Mouse (Mus musculus): Measurements from ENCODE around the gene Mrpl38. TPM values are rescaled to one million over a fixed set of nuclear protein-coding genes. Genes with fewer than 3 reads are reported as not detected.
A peak's percentile ranks its signal among the peaks of the same experiment; 100 is the strongest.
"Not testable (repeated sequence)": the region's sequence is repeated elsewhere in the genome, so short reads cannot be mapped to it uniquely, and the experiment has no call there.

Mrpl38 gene
- total RNA-seq, 4 experiments from 2014 or later: 97.5 to 112 (median 107) TPM

DNA sequence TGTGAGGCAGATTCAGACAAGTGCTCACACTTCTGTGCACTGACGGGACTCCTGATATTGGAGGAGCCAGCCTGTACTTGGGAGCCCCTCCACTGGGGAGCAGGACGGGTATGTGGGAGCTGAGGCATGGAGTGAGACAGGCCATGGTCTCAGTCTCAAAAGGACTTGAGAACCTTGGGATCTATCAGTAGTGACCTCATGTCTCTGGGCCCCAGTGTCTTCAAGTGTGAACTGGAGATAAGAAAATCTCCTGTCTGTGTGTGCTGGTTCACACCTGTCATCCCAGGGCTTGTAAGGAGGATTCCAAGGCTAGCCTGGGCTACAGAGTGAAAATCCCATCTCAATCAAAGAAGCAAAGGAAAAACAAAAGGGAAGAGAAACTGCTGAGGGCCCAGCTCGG is 4.8 kb upstream of the Mrpl38 start:
- DNase-seq: no peak

DNA sequence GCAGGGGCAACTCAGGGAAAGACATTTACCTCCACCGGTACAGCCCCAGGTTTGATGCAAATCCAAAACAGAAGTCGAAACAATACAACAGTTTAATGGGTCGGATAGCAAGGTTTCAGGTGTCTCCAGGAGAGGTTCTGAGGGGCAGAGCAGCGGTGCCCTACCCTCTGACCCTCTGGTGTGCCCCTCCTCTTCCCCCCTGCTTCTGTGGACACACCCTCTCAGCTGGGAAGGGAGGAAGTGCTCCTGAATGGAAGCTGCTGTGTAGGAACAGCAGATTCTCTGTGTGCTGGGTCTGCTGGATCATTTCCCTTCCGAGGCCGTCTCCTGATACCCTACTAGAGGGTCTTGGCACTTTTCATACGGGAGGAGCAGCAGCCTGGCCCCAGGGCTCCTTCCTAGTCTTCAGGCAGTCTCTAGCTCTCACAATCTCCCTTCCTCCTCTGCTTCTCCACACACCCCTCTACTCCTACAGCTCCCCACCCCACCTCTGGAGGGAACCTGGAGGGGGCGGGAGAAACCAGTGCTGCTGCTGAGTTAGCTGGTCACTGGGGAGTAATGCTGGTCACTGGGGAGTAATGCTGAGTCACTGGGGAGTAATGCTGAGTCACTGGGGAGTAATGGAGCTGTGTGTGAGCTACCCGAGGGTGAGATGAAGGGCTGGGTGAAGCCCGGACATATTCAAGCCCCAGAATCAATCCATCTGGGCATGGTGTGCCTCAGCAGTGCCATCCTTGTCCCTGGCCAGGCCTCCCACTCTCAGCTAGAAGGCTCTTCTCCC is 3.7 kb upstream of the Mrpl38 start:
- DNase-seq: no peak

DNA sequence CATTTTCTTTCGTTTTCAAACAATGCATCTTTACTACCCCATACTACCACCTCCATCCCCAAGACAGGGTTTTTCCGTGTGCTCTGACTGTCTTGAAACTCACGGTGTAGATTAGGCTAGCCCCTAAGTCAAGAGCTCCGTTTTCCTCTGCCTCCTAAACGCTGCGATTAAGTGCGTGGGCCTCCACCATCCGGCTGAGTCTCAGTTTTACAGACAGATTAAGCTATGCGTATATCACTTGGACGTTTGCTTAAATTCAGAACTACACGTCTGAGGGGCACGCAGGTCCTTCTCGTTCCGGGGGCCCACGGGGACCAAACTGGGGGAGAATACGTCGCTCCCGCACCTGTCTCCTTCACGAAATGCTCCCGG is 586 bp downstream of the Mrpl38 start:
- DNase-seq: no peak

DNA sequence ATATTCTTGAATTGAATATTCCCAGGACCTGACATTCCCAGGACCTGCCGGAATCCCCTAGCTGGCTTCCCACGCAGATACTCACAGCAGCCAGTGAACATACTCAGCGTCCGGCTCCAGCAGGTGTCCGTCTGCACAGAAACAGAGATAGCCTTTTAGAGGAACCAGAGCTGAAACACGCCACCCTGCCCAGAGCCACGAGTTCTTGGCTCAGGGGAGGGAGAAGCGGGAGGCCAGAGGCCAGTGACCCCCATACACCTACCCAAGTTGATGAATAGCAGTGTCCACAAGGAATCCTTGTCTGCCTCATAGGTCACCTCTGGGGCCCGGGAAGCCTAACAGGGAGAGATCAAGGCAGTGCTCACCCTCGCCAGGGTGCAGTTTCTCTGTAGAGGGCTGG is 4.5 kb downstream of the Mrpl38 start:
- no peak for DNase-seq

DNA sequence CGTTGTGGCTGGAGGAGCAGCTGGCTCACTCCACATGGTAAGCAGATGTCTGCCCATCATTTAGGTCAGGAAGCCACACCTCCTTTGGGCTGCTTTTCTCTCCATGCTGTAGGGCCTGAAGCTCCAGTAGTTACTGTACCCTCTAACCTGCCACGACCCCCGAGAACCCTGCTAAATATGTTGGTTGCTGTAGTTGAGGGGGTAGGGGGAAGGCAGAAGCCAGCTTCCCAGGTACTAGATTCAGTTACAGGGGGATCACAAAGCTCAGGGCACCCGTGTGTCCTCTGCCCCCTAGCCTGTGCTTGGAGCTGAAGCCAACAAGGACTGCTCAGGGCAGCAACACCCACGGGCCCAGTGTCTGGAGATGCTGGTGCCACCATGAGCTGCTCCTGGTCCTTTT is 5.2 kb downstream of the Mrpl38 start:
- no peak for DNase-seq

DNA sequence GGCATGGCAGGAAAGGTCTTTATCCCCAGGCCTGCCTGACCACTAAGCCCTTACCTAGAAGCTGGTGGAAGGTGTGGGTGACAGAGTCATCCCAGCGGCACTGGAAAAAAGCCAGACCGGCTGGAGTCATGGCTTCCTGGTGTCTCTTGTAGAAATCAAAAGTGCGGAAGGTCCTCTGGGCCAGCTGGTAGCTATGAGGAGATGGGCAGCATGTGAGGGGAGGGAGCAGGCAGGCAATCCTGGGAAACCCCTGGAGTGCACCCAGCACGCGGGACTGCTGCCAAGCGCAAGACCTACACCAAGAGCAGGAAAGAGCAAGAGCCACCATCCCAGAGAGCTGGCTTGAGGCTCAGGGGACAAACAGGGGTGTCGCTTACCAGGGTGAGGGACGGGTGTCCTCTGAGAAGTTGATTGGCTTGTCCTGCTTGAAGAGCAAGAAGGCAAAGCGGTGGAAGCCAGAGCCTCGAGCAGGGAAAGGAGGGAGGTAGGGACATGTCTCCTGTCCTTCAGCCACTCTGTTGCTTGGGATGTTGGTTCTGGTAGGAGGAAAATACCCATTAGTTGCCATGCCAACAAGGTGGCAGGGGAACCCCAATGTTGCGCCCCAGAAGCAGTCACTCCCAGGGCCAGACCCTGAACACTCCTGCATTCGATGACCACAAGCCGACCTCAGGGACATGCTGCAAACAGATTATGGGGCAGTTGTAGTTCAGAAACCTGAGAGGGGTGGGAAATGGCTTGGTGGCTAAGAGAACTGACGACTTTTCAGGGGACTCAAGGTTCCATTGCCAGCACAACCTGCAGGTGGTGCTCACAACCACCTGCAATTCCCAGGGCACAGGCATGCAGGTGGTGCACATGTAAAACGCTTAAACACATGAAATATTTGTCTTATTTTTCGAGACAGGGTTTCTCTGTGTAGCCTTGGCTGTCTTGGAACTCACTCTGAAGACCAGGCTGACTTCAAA is 6.0 kb downstream of the Mrpl38 start:
- DNase-seq: no peak

DNA sequence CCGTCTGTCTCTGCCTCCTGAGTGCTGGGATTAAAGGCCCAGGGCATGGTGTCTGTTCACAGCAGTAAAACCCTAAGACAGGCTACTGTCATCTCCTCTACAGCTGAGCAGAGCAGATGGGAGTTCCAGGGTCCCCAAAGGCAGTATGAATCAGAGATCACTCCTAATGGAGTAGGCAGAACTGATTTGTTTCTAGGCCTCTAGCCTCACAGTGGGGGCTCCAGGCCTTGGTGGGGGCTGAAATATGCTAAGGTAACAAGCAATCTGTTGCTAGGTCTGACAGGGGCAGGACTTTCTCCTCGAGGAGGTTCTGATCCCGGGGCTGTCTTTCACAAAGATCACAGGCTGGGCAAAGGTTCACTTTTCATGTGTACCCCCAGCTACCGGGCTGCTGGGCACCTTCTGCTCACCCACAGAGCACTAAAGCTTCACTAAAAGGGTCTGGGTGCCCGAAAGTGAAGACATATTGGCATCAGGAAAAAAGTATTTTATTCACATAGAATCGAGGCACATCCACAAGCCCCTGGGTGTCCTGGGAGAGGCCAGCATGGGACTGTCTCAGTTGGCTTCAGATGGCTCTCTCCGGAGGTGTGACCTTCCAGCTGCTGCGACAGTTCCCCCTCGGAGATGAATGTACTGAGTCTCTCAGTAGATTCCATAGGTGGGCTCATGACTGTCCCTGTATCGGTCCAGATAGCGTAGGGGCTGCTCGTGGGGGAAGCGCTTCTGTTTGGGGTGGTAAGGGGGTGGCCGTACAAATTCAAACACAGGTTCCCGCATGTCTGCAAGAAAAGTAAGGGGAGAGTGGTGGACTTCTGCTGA is 7.1 kb downstream of the Mrpl38 start:
- no peak for DNase-seq

DNA sequence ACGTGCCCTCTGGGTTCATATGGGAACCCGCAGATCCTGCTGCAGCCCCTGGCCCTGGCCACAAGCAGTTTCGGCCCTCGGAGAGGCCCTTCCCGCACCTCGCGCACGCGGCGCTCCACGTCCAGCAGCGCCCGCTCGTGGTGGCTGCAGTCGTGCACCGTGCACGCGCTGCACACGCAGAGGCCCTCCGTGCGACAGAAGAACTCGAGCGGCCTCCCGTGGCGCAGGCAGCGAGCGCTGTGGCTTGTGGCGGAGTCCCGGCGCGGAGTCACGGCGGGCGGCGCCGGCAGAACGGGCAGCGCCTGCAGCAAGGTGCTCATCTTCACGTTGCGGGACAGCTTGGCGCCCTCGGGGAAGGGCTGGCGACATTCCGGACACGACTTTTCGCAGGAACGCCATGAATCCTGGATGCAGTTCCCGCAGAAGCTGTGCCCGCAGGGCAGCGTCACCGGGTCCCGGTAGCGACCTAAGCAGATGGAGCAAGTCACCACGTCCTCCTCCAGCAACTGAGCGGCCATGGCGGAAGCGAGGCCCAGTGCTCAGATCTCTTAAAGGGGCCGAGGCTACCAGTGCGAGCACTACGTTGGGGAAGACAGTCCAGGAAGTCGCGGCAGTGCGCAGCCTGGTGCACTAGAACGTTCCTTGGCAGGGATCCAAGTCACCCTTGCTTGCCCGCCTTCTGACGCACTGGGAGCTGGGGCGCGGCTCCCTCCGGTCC is 8.0 kb downstream of the Mrpl38 start, which contains the start of gene Trim65:
Trim65 (minus strand) TSS at position 641 of the 718 bp plus-strand sequence.
- peak; percentile 89 for DNase-seq

DNA sequence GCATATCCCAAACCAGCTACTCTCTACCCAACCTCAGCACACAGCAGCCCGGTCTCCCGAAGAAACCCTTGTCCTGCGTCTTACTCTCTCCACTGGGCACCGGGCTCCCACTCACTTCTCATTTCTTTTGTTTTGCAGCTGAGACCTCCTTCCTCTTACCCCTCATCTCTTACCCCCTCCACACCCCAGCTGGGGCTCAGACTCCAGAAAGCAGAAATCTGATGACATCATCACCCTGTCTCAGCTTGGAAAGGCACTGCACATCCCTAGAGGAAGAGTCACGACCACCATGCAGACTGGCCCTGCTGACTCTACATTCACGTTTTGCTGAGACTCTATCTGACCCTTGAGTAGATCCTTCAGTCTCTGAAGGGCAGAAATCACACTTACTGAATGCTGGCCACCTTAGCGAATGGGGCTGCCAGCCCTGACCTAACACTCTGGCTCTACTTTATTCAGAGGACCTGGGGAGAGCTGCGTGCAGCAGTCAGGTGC is 8.6 kb downstream of the Mrpl38 start:
- DNase-seq: no peak

DNA sequence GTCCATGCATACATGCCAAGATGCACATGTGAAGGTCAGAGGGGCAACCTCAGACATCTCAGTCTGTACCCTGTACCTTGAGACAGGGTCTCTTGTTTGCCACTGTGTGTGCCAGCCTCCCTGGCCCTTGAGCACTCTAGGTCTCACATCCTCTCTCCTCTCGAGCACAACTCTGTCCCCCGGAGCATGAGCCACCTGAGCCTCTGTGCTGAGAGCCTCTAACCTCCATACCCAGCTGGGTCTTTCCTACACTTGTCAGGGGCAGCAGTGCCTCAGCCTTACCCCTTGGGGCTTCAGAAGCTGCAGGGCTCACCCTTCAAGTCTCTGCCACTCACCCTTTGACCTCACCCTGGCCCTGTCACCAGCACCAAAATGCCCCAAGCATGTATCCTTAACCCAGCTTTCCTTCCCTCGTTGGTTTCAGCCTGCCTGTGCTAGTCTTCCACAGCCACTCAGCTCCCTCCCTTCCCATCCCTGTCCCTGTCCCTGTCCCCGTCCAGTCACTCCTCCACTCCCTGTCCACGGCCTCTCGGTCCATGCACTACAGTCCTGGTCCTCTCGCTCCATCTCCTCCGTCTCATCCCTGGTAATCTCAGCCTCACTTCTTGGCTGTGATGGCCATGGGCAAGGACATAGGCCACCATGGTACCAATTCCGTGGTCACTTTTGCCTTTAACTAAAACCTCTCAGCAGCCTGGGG is 9.4 kb downstream of the Mrpl38 start:
- no peak for DNase-seq

DNA sequence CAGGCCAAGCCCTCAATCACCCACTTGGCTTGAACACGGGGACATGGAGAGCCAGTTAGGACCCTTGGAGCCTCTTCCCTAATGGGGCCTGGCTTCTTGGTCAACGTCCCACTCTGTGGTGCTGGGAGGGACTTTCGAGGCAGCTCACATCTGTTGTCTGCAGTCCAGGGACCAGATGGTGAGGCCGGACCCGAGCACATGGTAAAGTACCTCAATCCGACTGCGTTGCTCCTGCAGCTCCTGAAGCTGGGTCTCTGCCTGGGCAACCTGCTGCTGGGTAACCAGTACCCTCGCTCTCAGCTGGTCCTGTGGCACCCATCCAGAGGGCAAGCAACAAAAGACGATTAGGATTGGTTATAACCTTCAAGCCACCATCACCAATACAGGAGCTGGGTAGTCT is 10.7 kb downstream of the Mrpl38 start:
- no peak for DNase-seq

DNA sequence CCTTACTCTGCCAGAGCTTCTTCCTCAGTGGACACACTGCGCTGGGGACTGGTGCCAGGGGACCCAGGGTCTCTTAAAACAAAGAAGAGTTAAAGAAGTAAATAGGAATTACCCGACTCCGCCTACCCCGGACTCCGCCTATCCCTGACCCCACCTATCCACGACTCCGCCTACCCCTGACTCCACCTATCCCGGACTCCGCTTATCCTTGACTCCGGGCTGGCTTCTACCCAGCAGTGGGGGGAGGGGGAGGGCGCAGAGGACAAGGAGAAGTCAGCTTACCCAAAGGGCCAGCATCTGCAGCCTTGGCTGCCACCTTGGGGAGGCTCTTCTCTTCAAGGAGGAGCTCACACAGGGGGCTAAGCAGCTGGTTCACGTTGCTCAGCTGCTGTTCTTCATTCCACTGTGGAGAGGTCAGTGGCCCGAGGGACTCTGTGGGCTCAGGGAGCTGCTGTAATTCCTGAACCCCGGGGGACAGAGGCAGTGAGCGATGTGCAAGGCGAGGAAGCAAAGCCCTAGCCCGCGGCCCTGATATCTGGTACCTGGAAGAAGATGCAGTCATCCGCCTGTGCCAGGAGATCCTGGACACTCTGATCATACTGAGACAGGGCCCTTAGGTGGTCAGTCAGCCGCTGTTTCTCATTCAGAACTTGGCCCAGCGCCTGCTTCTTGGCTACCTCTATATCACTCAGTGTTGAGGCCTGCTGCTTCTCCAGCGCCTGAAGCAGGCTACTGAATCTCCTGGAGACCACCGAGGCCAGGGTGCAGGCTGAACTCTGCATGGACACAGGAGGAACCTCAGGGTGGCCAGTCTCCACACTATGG is 11.3 kb downstream of the Mrpl38 start, which contains the start of gene Trim47:
Trim47 (minus strand) TSS at position 55 of the 825 bp plus-strand sequence.
- peak; percentile 86 for DNase-seq

DNA sequence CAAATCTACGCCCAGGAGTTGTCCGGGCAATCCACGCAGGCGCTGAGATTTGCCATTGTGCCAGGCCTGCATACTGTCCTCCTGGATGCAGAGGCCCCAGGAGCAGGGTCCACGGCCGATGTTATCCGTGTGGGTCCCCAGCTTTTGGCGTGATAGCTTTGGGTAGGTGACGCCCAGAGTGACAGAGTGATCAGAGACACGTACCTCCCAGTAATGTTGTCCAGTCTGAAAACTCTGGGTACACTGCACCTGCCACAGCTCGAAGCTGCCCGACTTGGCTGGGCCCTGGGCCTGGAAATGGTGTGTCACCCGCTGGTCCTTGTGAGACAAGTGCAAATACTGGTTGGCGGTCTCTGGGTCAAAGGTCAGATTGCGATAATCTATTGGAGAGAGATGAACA is 12.4 kb downstream of the Mrpl38 start:
- no peak for DNase-seq

DNA sequence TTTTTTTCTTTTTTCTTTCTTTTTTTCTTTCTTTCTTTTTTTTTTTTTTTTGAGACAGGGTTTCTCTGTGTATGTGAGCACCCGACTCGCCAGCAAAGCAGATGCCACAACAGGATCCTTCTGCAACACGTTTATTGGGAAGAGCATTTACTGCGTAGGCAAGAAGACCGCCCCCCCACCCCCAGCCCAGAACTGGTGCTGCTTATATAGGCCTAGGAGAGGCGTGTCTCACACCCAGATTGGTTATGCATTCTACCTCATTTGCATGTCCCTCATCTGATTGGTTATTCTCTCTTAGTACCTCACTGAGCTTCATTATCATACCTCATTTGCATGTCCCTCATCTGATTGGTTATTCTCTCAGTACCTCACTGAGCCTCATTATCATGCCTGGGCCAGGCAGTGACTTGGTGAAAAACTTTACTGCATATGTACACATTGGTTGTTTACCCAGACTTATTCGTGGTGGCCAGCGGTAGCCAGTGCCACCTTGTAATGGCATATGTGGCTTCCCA is 16.9 kb downstream of the Mrpl38 start:
- DNase-seq: not testable (repeated sequence)

DNA sequence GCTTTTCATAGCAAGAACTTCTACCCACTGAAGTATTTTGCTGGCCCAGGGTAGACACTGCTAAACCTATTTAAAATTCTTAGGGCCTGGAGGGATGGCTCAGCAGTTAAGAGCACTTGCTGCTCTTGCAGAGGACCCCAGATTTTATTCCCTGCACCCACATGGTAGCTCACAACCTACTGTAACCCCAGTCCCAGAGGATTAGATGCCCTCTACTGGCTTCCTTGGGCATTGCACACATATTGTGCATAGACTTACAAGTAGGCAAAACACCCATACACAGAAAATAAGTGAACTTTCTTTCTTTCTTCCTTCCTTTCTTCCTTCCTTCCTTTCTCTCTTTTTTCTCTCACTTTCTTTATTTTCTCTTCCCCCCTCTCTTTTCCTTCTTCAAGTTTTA is 20.8 kb downstream of the Mrpl38 start:
- no peak for DNase-seq

DNA sequence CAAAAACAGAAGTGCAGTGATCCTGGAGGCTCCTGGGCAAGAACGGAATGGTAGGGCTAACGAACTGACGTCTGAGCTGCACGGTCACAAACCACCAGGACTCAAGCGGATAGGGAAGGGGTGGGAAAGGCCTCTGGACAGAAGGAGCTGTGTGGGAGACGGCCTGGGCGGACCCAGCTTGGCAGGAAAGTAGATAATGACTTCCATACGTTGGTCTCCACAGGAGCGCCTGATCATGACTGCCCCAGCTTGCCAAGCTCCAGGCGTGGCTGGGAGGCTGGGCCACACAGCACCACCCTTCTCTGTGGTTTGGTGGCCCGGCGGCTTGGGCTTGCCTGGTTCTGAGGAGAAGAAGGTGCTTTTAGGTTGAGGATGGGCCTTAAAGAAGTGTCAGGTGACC is 21.4 kb downstream of the Mrpl38 start:
- no peak for DNase-seq

DNA sequence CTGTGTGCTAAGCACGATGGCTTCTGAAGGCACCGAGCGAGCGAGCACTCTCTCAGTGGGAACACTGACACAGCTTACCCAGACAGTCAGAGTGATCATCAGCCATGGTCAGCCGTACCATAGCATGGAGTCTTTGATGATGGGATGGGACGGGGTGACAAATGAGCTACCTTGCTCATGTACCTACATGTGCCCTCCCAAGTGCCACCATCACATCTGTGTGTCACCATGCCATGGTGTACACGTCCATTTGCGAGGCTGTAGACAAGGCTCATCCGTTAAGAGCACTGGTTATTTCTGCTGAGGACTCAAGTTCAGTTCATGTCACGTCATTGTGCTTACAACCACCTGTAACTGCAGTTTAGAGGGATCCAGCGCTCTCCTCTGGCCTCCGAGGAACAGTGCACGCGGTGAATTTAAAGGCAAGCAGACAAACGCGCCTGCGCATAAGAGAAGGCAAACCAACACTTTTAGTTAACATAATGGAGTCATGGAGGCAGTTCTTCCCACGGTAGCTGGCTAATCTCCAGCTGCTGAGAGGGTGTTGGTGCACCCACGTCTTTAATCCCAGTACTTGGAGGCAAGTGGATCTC is 27.0 kb downstream of the Mrpl38 start:
- no peak for DNase-seq

DNA sequence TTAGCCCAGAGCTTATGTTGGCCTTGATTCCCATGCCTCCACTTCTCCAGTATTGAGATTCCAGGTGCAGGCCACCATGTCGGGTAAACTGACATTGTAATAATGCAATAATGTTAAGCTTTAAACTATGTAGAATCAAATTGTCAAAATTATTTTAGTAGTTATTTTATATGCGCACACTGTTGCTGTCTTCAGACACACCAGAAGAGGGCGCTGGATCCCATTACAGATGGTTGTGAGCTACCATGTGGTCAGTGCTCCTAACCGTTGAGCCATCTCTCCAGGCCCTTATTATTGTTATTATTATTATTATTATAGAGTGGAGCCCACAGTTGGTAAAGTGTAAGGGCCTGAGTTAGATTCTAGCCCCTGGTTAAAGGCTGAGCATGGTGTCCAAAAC is 27.6 kb downstream of the Mrpl38 start:
- no peak for DNase-seq

DNA sequence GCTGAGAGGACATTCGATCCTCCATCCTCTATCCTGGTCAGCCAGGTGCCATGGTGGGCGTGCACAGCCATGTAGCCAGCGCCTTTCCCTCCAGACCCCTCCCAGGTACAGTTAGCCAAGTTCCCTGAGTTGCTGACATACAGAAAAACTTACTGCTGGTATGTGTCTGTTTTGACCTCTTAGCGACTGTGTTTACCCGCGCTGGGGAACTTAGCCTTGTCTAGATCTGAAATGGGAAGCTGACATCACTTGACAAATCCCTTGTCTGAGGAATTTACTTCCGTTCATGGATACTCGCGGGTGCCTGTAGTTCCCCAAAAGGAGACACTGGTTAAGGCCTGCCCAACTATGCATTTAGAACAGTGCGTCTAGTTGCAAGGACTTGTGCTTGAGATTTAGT is 28.1 kb downstream of the Mrpl38 start:
- no peak for DNase-seq

Data from adrenal gland, adult 8-10 months (tissue).